Mouse (Mus musculus): ENCODE results near the gene Nrde2.

- TF ChIP-seq CTCF (IDR thresholded peaks at IDR 0.05) (no peak), POLR2A (IDR thresholded peaks at IDR 0.05; ENCODE audit: insufficient read depth, low read depth, low read length) (no peak)
Measured at GRCm38 (mm10) chr12:100128522-100128921, 30.9 kb downstream of the Nrde2 start.

All from heart, adult 2 months (tissue).